Mouse (Mus musculus) cerebellum, adult 2 months (tissue): ENCODE results near the gene Prdx6b.

Experiments used
- CTCF ChIP-seq: fragments of 200-500 bp; IDR thresholded peaks from 2 replicates; pipeline ENCODE4 v1.5.1; 2011; ENCODE audit warnings: low read depth, mild to moderate bottlenecking, control low read depth, low read length, moderate library complexity, borderline replicate concordance; ENCODE audit not compliant: insufficient read depth
- POLR2A ChIP-seq: fragments of 200-500 bp; IDR thresholded peaks from 2 replicates; pipeline ENCODE4 v1.6.1; 2011; ENCODE audit warnings: low read length, control low read depth, borderline replicate concordance; ENCODE audit not compliant: insufficient read depth

GRCm38 (mm10) chr2:80311350-80311749 is 19.1 kb downstream of the Prdx6b start:
- TF ChIP-seq CTCF = no peak
- TF ChIP-seq POLR2A = no peak
